Mouse (Mus musculus) spleen, adult 2 months (tissue): Measurements from ENCODE around the gene Fancc. TPM values are rescaled to one million over a fixed set of nuclear protein-coding genes. Genes with fewer than 3 reads are reported as not detected.

ENCODE experiments used
- DNase-seq, 2 experiments: peaks; one replicate each; pipeline versions ENCODE4 v3.0.0 to v3.0.0-alpha.2; 2012 to 2021; ENCODE audit warnings: low spot score in 2 of 2, low read depth in 1 of 2
- H3K27ac ChIP-seq: fragments of 200-500 bp; 2 replicates; pipeline ENCODE4 v1.5.1; 2012; ENCODE audit warnings: low read length, inconsistent platforms; ENCODE audit not compliant: insufficient read depth
- H3K27me3 ChIP-seq: fragments of 200-500 bp; 2 replicates; pipeline ENCODE4 v1.6.1; 2012; ENCODE audit warnings: mild to moderate bottlenecking, moderate library complexity, low read length, inconsistent platforms; ENCODE audit not compliant: control insufficient read depth, insufficient read depth
- H3K36me3 ChIP-seq: fragments of 200-500 bp; 2 replicates; pipeline ENCODE4 v1.6.1; 2012; ENCODE audit warnings: mild to moderate bottlenecking, low read length, inconsistent platforms; ENCODE audit not compliant: control insufficient read depth, insufficient read depth
- H3K4me1 ChIP-seq: fragments of 200-500 bp; 2 replicates; pipeline ENCODE4 v1.6.1; 2011; ENCODE audit warnings: inconsistent platforms; ENCODE audit not compliant: control insufficient read depth, insufficient read depth, insufficient read length
- H3K4me3 ChIP-seq: fragments of 200-500 bp; 2 replicates; pipeline ENCODE4 v1.5.1; 2011; ENCODE audit warnings: mild to moderate bottlenecking, inconsistent platforms; ENCODE audit not compliant: insufficient read depth, insufficient read length; ENCODE audit errors: extremely low read depth
- CTCF ChIP-seq: fragments of 200-500 bp; IDR thresholded peaks from 2 replicates; pipeline ENCODE4 v1.5.1; 2011; ENCODE audit warnings: mild to moderate bottlenecking, inconsistent platforms; ENCODE audit not compliant: insufficient read depth, insufficient read length, insufficient replicate concordance; ENCODE audit errors: extremely low read depth
- POLR2A ChIP-seq: fragments of 200-500 bp; IDR thresholded peaks from 2 replicates; pipeline ENCODE4 v1.6.1; 2011; ENCODE audit warnings: low read depth, low read length, inconsistent platforms
- WGBS: fragments of 180-500 bp; shearing (Covaris S2); methylation state at CpG from one replicate; pipeline ENCODE4 v1.1.7; 2018; 5-methylcytosine and 5-hydroxymethylcytosine counted together
- polyA plus RNA-seq: library from polyadenylated mRNA; depleted of rRNA; stranded (reverse); fragments of >200 nt; gene quantifications from 2 replicates; pipeline ENCODE4 v1.2.3, GENCODE M21; 2012

Fancc gene
- polyA plus RNA-seq, 1 experiment, result 5.1 TPM

GRCm38 (mm10) chr13:63541510-63541909 lies 44.4 kb upstream of the Fancc start:
- DNase-seq, result no peak
- Histone ChIP-seq H3K27me3 (no peaks in the 10 kb centered on the region), H3K4me3 (no peak overlapping the region), H3K4me1 (no peaks in the 10 kb centered on the region), H3K27ac (no peak overlapping the region), H3K36me3 (peaks cover 28% of the 10 kb centered on the region)
- no peak for TF ChIP-seq POLR2A
- no peak for TF ChIP-seq CTCF

DNA sequence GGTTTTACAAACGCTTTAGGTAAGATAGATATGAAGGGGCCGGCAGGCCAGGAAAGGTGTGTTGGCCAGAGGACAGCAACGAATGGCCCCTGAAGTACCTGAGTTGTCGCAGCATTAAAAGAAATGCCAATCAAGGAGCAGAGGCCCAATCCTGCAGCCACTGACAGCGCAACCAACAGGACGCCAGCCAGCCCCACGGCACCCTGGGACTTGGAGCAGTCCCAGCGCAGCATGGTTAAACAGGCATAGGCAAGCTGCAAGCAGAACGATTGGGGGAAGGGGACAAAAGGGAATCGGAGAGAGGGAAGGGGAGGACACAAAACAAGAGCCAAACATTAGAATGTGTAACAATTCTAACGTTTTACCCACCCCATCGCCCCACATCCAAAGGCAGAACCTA lies 43.5 kb upstream of the Fancc start:
- 94% methylated on average over 12 of the region's 12 CpGs for WGBS
- no peak for TF ChIP-seq CTCF
- no peak for TF ChIP-seq POLR2A
- Histone ChIP-seq H3K4me3 (no peak overlapping the region), H3K27ac (no peak overlapping the region), H3K27me3 (no peaks in the 10 kb centered on the region), H3K36me3 (peaks cover 30% of the 10 kb centered on the region), H3K4me1 (no peaks in the 10 kb centered on the region)
- no peak for DNase-seq

- peaks cover 26% of the 10 kb centered on the region for H3K36me3 ChIP-seq
- no peak overlapping the region for H3K27ac ChIP-seq
Observed at GRCm38 (mm10) chr13:63534981-63535380, 37.9 kb upstream of the Fancc start.

DNA sequence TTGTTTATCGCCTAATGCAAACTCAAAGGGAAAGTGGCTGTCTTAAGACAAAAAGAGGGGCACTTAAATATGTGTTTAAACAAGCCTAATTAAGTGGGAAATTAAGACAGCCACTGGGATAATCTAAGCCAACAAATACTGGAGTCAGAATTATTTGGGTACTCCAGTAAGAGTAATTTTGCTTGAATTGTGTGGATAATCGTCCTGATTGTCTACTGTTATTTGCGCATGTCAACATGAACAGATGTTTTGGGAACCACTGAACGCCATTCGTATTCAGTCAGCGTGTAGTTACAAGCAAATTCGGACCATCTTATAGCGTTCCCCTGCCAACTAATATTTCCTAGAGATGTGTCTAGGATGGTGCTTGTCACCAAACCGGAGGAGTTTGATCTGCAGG lies 33.8 kb upstream of the Fancc start:
- H3K27ac ChIP-seq, result no peak overlapping the region
- H3K4me3 ChIP-seq, result no peak overlapping the region
- DNase-seq, result no peak
- H3K4me1 ChIP-seq, result peaks cover 13% of the 10 kb centered on the region
- peaks cover 20% of the 10 kb centered on the region for H3K36me3 ChIP-seq
- TF ChIP-seq CTCF (no peak), POLR2A (no peak)
- 95% methylated on average over 9 of the region's 9 CpGs for WGBS
- no peaks in the 10 kb centered on the region for H3K27me3 ChIP-seq

More at GRCm38 (mm10) chr13:63534981-63535380, 37.9 kb upstream of the Fancc start:
- H3K27me3 ChIP-seq, result no peaks in the 10 kb centered on the region
- TF ChIP-seq POLR2A, result no peak
- TF ChIP-seq CTCF, result no peak
- H3K4me3 ChIP-seq, result no peak overlapping the region
- DNase-seq, result no peak
- WGBS, result 89% methylated on average over 4 of the region's 4 CpGs
- H3K4me1 ChIP-seq, result no peaks in the 10 kb centered on the region

DNA sequence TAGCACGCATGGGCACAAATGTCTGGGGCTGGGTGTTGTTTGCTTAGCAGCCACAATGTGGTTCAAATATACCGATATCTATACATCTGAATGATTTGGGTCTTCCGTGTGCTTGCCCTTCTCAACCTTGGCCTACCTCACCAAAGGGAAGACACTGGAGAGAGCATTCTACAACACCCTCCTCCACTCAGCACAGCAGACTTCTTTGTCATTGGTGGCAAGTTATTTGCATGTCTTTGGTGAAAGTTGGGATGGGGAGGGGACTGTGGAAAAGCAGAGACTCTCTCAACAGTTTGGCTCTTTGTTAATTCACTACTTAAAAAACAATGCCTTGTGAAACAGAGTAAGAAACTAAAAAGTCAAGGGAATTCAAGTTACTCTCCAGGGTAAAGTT lies 33.3 kb upstream of the Fancc start:
- no peak for DNase-seq
- peaks cover 13% of the 10 kb centered on the region for H3K4me1 ChIP-seq
- no peak overlapping the region for H3K27ac ChIP-seq
- TF ChIP-seq POLR2A, result no peak
- 73% methylated on average over 3 of the region's 3 CpGs for WGBS
- peaks cover 20% of the 10 kb centered on the region for H3K36me3 ChIP-seq
- no peaks in the 10 kb centered on the region for H3K27me3 ChIP-seq
- no peak overlapping the region for H3K4me3 ChIP-seq

DNA sequence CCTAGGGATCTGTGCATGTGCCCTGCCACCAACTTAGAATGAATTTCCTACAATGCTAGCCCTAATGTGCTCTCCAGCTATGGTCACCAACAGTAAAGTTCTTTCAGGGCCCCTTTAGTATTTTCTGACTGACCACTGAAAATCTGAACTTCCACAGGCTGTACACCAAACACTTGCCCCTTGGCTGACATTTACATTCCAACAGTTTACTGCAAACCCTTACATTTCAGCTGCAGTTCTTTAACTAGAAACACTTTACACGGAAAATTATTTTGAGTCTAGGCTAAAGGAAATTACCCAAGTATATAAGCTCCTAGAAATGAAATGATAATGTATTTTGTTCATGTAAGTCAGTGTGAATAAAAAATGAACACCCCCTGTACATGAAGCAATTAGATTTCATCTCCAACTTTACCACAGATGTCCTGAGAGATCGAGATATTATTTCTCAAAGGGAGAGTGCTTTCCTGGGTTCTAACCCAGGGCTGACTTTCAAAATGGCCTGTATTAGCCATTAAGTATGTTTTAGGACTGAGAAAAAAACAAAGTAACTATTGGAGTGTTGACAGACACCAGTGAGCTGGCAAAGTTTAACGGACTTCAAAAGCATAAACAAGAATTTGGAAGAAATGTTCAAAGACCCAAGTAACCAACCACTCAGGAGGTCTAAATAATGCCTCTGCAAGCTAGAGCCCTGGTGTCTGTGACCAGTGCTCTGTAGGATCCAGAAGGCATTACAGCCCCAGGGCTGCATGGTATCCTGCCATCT lies 32.7 kb upstream of the Fancc start:
- no peak overlapping the region for H3K27ac ChIP-seq
- DNase-seq, result no peak

DNA sequence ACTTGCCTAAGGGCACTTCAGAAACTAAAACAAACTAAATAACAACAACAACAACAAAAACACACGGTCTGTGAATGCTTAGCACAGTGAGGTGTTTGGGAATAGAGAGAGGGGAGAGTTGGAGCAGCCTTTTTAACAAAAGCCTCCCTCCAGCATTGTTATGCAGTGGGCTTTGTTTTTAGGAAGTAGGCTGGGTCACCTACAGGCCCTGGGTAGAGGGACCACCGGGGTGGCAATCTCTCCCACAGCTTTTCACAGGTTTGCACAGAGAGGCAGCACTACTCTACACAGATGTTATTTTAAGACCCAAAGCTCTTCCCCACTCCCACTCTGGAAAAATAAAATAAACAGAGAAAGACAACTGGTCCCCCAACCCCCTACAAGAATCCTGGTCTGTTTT lies 31.8 kb upstream of the Fancc start:
- H3K36me3 ChIP-seq, result peaks cover 29% of the 10 kb centered on the region
- no peaks in the 10 kb centered on the region for H3K27me3 ChIP-seq

More for the DNA sequence above, 32.7 kb upstream of the Fancc start:
- 77% methylated on average over 3 of the region's 3 CpGs for WGBS
- H3K4me1 ChIP-seq, result peaks cover 13% of the 10 kb centered on the region
- no peak for TF ChIP-seq CTCF
- no peak for TF ChIP-seq POLR2A
- peaks cover 23% of the 10 kb centered on the region for H3K36me3 ChIP-seq
- no peak overlapping the region for H3K4me3 ChIP-seq
- no peaks in the 10 kb centered on the region for H3K27me3 ChIP-seq

More for the DNA sequence above, 31.8 kb upstream of the Fancc start:
- Histone ChIP-seq H3K4me3 (no peak overlapping the region), H3K4me1 (peaks cover 13% of the 10 kb centered on the region), H3K27ac (no peak overlapping the region)
- no peak for TF ChIP-seq CTCF
- no peak for TF ChIP-seq POLR2A
- 9% methylated on average over 2 of the region's 2 CpGs for whole genome bisulfite sequencing
- DNase-seq, result no peak
